Mouse (Mus musculus) heart, adult 2 months (tissue): ENCODE measurements around the gene 1700056E22Rik.

ENCODE experiments used
- EP300 ChIP-seq: fragments of 200-500 bp; IDR thresholded peaks from 2 replicates; pipeline ENCODE4 v1.6.1; 2011; ENCODE audit warnings: low read depth, low read length, control low read depth; ENCODE audit not compliant: insufficient read depth
- POLR2A ChIP-seq: fragments of 200-500 bp; IDR thresholded peaks from 2 replicates; pipeline ENCODE4 v1.6.1; 2011; ENCODE audit warnings: mild to moderate bottlenecking, low read depth, low read length, control low read depth; ENCODE audit not compliant: insufficient read depth

GRCm38 (mm10) chr1:184082661-184083060 lies 48.6 kb upstream of the 1700056E22Rik start:
- no peak for TF ChIP-seq EP300
- no peak for TF ChIP-seq POLR2A
